Mouse (Mus musculus) hindbrain, embryonic 15.5 days (tissue): ENCODE measurements at regions not wholly inside any gene's neighbourhood (a gene's known extent, or its start where the extent isn't known, plus 50 kb on each side); places are given as distances from the start of the nearest gene placed in this dataset.

Source experiments
- ATAC-seq: fragments of 200-750 bp; cut with Nextera tagmentation; 2 replicates; pipeline ENCODE4 v1.8.0; 2017; ENCODE audit warnings: low read depth, moderate number of reproducible peaks, moderate TSS enrichment; ENCODE audit not compliant: low FRiP score
- H3K27ac ChIP-seq: fragments of 300-500 bp; sonication (generic); replicated peaks from 2 replicates; pipeline ENCODE4 v1.5.1; 2015; ENCODE audit warnings: mild to moderate bottlenecking, inconsistent platforms
- H3K27me3 ChIP-seq: fragments of 300-500 bp; sonication (generic); 2 replicates; pipeline ENCODE4 v1.6.1; 2015; ENCODE audit warnings: control low read depth, inconsistent platforms
- H3K36me3 ChIP-seq: fragments of 300-500 bp; sonication (generic); 2 replicates; pipeline ENCODE4 v1.6.1; 2015; ENCODE audit warnings: control low read depth, inconsistent platforms
- H3K4me1 ChIP-seq: fragments of 300-500 bp; sonication (generic); replicated peaks from 2 replicates; pipeline ENCODE4 v1.6.1; 2015; ENCODE audit warnings: control low read depth, inconsistent platforms
- H3K4me2 ChIP-seq: fragments of 300-500 bp; sonication (generic); 2 replicates; pipeline ENCODE4 v1.6.1; 2015; ENCODE audit warnings: moderate library complexity, mild to moderate bottlenecking, inconsistent platforms
- H3K4me3 ChIP-seq: fragments of 300-500 bp; sonication (generic); 2 replicates; pipeline ENCODE4 v1.5.1; 2015; ENCODE audit warnings: mild to moderate bottlenecking, inconsistent platforms
- H3K9ac ChIP-seq: fragments of 300-500 bp; sonication (generic); 2 replicates; pipeline ENCODE4 v1.6.1; 2015; ENCODE audit warnings: inconsistent platforms
- H3K9me3 ChIP-seq: fragments of 300-500 bp; sonication (generic); 2 replicates; pipeline ENCODE4 v1.6.1; 2016; ENCODE audit warnings: control low read depth, inconsistent platforms
- WGBS: fragments of 180-500 bp; shearing (Covaris S2); methylation state at CpG from one replicate; pipeline ENCODE4 v1.1.7; 2015; 5-methylcytosine and 5-hydroxymethylcytosine counted together

GRCm38 (mm10) chr3:101711594-101712171, 107.2 kb upstream of the Atp1a1 start:
- Histone ChIP-seq H3K27ac (no peak overlapping the region), H3K4me3 (no peak overlapping the region), H3K4me1 (peaks cover 32% of the 10 kb centered on the region), H3K9me3 (no peaks in the 10 kb centered on the region), H3K4me2 (no peak overlapping the region), H3K36me3 (no peaks in the 10 kb centered on the region), H3K9ac (no peak overlapping the region), H3K27me3 (no peaks in the 10 kb centered on the region)
- 24% methylated on average over 11 of the region's 11 CpGs for WGBS
- no peak for ATAC-seq

GRCm38 (mm10) chr3:101709379-101709970, 105.0 kb upstream of the Atp1a1 start:
- H3K27ac ChIP-seq = no peak overlapping the region
- WGBS = 77% methylated on average over 12 of the region's 12 CpGs
- no peak for ATAC-seq
- H3K27me3 ChIP-seq = no peaks in the 10 kb centered on the region
- H3K36me3 ChIP-seq = no peaks in the 10 kb centered on the region
- peaks cover 32% of the 10 kb centered on the region for H3K4me1 ChIP-seq
- H3K9me3 ChIP-seq = no peaks in the 10 kb centered on the region
- no peak overlapping the region for H3K9ac ChIP-seq
- H3K4me2 ChIP-seq = no peak overlapping the region
- no peak overlapping the region for H3K4me3 ChIP-seq

DNA sequence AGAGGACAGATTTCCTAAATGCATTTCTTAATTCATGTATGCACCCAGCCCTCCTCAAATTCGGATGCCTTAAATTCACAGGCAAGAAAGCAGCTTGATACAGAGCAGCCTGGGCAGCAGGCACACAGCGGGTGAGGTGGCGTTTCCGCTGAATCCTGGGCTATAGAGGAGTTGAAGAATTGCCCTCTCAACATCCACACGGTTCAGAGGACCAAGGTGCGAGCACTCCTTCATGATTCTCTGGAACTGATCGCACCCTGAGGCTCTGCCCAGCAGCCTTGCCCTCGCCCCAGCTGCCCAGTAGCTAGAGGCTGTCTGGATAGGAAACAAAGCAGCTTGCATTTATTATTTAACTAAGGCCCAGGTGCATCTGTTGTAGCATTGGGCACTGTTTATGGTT, 104.3 kb upstream of the Atp1a1 start:
- no peaks in the 10 kb centered on the region for H3K36me3 ChIP-seq
- no peak overlapping the region for H3K4me2 ChIP-seq
- no peak overlapping the region for H3K4me3 ChIP-seq
- no peaks in the 10 kb centered on the region for H3K27me3 ChIP-seq
- H3K27ac ChIP-seq = no peak overlapping the region
- whole genome bisulfite sequencing = 55% methylated on average over 8 of the region's 8 CpGs
- H3K9me3 ChIP-seq = no peaks in the 10 kb centered on the region
- no peak for ATAC-seq
- H3K9ac ChIP-seq = no peak overlapping the region
- H3K4me1 ChIP-seq = peaks cover 30% of the 10 kb centered on the region

DNA sequence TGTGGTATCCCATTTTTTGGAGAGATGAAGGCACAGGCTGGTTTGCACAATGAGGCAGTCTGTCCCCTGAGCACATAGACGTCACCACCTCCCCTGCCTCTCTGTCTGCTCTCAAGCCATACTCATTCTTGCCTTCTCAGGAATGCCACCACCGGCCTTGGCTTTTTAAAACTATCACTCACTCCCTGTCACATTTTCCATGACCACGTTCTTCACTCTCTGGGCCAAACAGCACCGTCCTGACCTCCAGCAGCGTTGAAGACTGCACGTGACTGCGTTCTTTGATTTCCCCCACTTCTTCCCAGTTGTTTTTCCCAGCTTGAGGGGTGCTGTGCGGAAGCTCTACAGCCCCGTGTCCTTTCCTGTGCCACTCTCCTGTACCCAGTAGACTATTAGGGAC, 100.4 kb upstream of the Atp1a1 start:
- Histone ChIP-seq H3K27me3 (no peaks in the 10 kb centered on the region), H3K4me2 (no peak overlapping the region), H3K4me1 (peaks cover 12% of the 10 kb centered on the region), H3K9ac (no peak overlapping the region), H3K27ac (no peak overlapping the region), H3K4me3 (no peak overlapping the region), H3K36me3 (no peaks in the 10 kb centered on the region), H3K9me3 (no peaks in the 10 kb centered on the region)
- WGBS = 75% methylated on average over 9 of the region's 9 CpGs
- ATAC-seq = no peak

- no peak overlapping the region for H3K4me2 ChIP-seq
- WGBS = 95% methylated on average over 5 of the region's 5 CpGs
Observed at GRCm38 (mm10) chr3:101704326-101704725, 99.8 kb upstream of the Atp1a1 start.

GRCm38 (mm10) chr3:101701763-101702173, 97.3 kb upstream of the Atp1a1 start:
- no peaks in the 10 kb centered on the region for H3K27me3 ChIP-seq
- H3K4me3 ChIP-seq = no peak overlapping the region
- no peaks in the 10 kb centered on the region for H3K9me3 ChIP-seq
- peaks cover 10% of the 10 kb centered on the region for H3K4me1 ChIP-seq
- no peaks in the 10 kb centered on the region for H3K36me3 ChIP-seq
- whole genome bisulfite sequencing = 25% methylated on average over 1 of the region's 1 CpGs
- H3K27ac ChIP-seq = no peak overlapping the region
- H3K9ac ChIP-seq = no peak overlapping the region
- peak; percentile 69; the same call in 1 of the 2 replicates for ATAC-seq
- no peak overlapping the region for H3K4me2 ChIP-seq

More at GRCm38 (mm10) chr3:101704326-101704725, 99.8 kb upstream of the Atp1a1 start:
- Histone ChIP-seq H3K27me3 (no peaks in the 10 kb centered on the region), H3K4me1 (peaks cover 12% of the 10 kb centered on the region), H3K9me3 (no peaks in the 10 kb centered on the region), H3K4me3 (no peak overlapping the region), H3K9ac (no peak overlapping the region), H3K27ac (no peak overlapping the region), H3K36me3 (no peaks in the 10 kb centered on the region)
- no peak for ATAC-seq

- no peak overlapping the region for H3K4me3 ChIP-seq
- H3K9me3 ChIP-seq = no peaks in the 10 kb centered on the region
- no peaks in the 10 kb centered on the region for H3K27me3 ChIP-seq
- WGBS = 58% methylated on average over 10 of the region's 10 CpGs
- H3K4me2 ChIP-seq = no peak overlapping the region
- ATAC-seq = no peak
- no peak overlapping the region for H3K9ac ChIP-seq
- peaks cover 10% of the 10 kb centered on the region for H3K4me1 ChIP-seq
- H3K27ac ChIP-seq = no peak overlapping the region
- H3K36me3 ChIP-seq = no peaks in the 10 kb centered on the region
Observed at GRCm38 (mm10) chr3:101700974-101701610, 96.6 kb upstream of the Atp1a1 start.

- Histone ChIP-seq H3K4me3 (no peak overlapping the region), H3K9me3 (no peaks in the 10 kb centered on the region), H3K27ac (no peak overlapping the region), H3K4me1 (peaks cover 10% of the 10 kb centered on the region), H3K27me3 (no peaks in the 10 kb centered on the region), H3K36me3 (no peaks in the 10 kb centered on the region), H3K9ac (no peak overlapping the region), H3K4me2 (no peak overlapping the region)
- ATAC-seq = no peak
- WGBS = 72% methylated on average over 12 of the region's 12 CpGs
Observed at GRCm38 (mm10) chr3:101699929-101700681, 95.6 kb upstream of the Atp1a1 start.

DNA sequence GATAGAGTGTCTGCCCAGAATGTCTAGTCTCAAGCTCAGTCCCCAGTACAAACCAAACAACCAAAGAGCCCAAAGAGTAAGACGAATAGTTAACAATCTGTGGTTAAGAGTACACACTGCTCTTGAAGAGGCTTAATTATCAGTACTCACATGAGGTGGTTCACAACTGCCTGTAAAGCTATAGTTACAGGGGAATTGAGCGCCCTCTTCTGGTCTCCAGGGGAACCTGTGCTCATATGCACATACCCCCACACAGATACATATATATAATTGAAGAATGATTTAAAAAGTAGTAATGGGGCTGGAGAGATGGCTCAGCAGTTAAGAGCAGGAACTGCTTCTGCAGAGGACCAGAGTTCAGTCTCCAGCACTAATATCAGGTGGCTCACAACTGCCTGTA, 92.3 kb upstream of the Atp1a1 start:
- H3K36me3 ChIP-seq = no peaks in the 10 kb centered on the region
- no peak for ATAC-seq
- no peak overlapping the region for H3K27ac ChIP-seq
- no peak overlapping the region for H3K4me3 ChIP-seq
- H3K27me3 ChIP-seq = no peaks in the 10 kb centered on the region
- H3K9ac ChIP-seq = no peak overlapping the region
- WGBS = 92% methylated on average over 2 of the region's 2 CpGs
- no peaks in the 10 kb centered on the region for H3K9me3 ChIP-seq
- no peak overlapping the region for H3K4me2 ChIP-seq
- H3K4me1 ChIP-seq = peaks cover 6% of the 10 kb centered on the region

GRCm38 (mm10) chr3:101694311-101694710, 89.8 kb upstream of the Atp1a1 start:
- 54% methylated on average over 1 of the region's 1 CpGs for WGBS
- Histone ChIP-seq H3K9ac (no peak overlapping the region), H3K36me3 (no peaks in the 10 kb centered on the region), H3K27ac (no peak overlapping the region), H3K4me1 (no peaks in the 10 kb centered on the region), H3K4me2 (no peak overlapping the region), H3K4me3 (no peak overlapping the region), H3K9me3 (no peaks in the 10 kb centered on the region), H3K27me3 (no peaks in the 10 kb centered on the region)
- no peak for ATAC-seq

- Histone ChIP-seq H3K4me1 (no peaks in the 10 kb centered on the region), H3K4me3 (no peak overlapping the region), H3K9ac (no peak overlapping the region), H3K4me2 (no peak overlapping the region), H3K36me3 (no peaks in the 10 kb centered on the region), H3K27me3 (no peaks in the 10 kb centered on the region), H3K27ac (no peak overlapping the region), H3K9me3 (no peaks in the 10 kb centered on the region)
- no peak for ATAC-seq
- WGBS = 79% methylated on average over 8 of the region's 8 CpGs
Observed at GRCm38 (mm10) chr3:101691937-101692604, 87.6 kb upstream of the Atp1a1 start.

DNA sequence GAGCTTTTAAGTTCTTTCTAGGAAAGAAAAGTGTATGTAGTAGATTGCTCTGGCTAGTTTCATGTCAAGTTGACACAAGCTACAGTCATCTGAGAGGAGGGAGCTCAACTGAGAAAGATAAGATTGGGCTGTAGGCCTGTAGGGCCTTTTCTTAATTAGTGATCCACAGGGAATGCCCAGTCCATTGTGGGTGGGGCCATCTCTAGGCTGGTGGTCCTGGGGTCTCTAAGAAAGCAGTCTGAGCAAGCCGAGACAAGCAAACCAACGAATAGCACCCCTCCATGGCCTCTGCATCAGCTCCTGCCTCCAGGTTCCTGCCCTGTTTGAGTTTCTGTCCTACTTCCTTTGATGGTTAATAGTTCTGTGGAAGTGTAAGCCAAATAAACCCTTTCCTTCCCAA, 86.3 kb upstream of the Atp1a1 start:
- Histone ChIP-seq H3K27me3 (no peaks in the 10 kb centered on the region), H3K36me3 (no peaks in the 10 kb centered on the region), H3K4me1 (no peaks in the 10 kb centered on the region), H3K4me2 (no peak overlapping the region), H3K9ac (no peak overlapping the region), H3K9me3 (no peaks in the 10 kb centered on the region), H3K4me3 (no peak overlapping the region), H3K27ac (no peak overlapping the region)
- ATAC-seq = no peak
- 70% methylated on average over 2 of the region's 2 CpGs for WGBS
